Mouse (Mus musculus) G1E (cell line): Measurements from ENCODE around the gene Rps8. TPM values are rescaled to one million over a fixed set of nuclear protein-coding genes. Genes with fewer than 3 reads are reported as not detected.
A peak's percentile ranks its signal among the peaks of the same experiment; 100 is the strongest.

Source experiments
- ATAC-seq: 2 replicates; pipeline ENCODE4 v1.8.0; 2016; ENCODE audit warnings: mild to moderate bottlenecking; ENCODE audit not compliant: insufficient number of reproducible peaks, poor library complexity, low FRiP score, severe bottlenecking; ENCODE audit errors: extremely low read depth
- DNase-seq: peaks from one replicate; pipeline ENCODE4 v3.0.0; 2012; ENCODE audit warnings: low spot score
- H3K27me3 ChIP-seq: 2 replicates; pipeline ENCODE4 v1.6.1; 2012; ENCODE audit warnings: mild to moderate bottlenecking, low read length, inconsistent platforms; ENCODE audit not compliant: insufficient read depth
- H3K36me3 ChIP-seq: replicated peaks from 2 replicates; pipeline ENCODE3; 2012; ENCODE audit warnings: mild to moderate bottlenecking, inconsistent platforms
- H3K4me1 ChIP-seq: 2 replicates; pipeline ENCODE4 v1.6.1; 2012; ENCODE audit warnings: low read depth, low read length, inconsistent platforms, mixed read lengths; ENCODE audit not compliant: insufficient read depth
- H3K4me3 ChIP-seq: 2 replicates; pipeline ENCODE4 v1.5.1; 2012; ENCODE audit warnings: low read depth, mild to moderate bottlenecking, inconsistent platforms, low read length, moderate library complexity, mixed read lengths
- H3K9me3 ChIP-seq: replicated peaks from 2 replicates; pipeline ENCODE4 v1.6.1; 2012; ENCODE audit warnings: inconsistent platforms
- CTCF ChIP-seq: IDR thresholded peaks from 2 replicates; pipeline ENCODE4 v1.5.1; 2012; ENCODE audit warnings: low read depth, low read length, inconsistent platforms, mixed read lengths
- GATA1 ChIP-seq: IDR thresholded peaks from 2 replicates; pipeline ENCODE4 v1.6.1; 2012; ENCODE audit warnings: borderline replicate concordance, low read length, inconsistent platforms, mixed read lengths
- GATA2 ChIP-seq: IDR thresholded peaks from 2 replicates; pipeline ENCODE4 v1.6.1; 2012; ENCODE audit warnings: low read depth, low read length, inconsistent platforms, borderline replicate concordance
- POLR2AphosphoS5 ChIP-seq: IDR thresholded peaks from 2 replicates; pipeline ENCODE4 v1.6.1; 2012; ENCODE audit warnings: low read depth, low read length, inconsistent platforms; ENCODE audit not compliant: insufficient replicate concordance
- TAL1 ChIP-seq: conservative IDR thresholded peaks from 2 replicates; pipeline ENCODE4 v1.6.1; 2012; ENCODE audit warnings: low read depth, low read length, inconsistent platforms, mixed read lengths
- polyA plus RNA-seq: library from polyadenylated mRNA; stranded (reverse); fragments of >175 nt; gene quantifications from 2 replicates; pipeline ENCODE4 v1.2.3, GENCODE M21; 2012
- total RNA-seq, 2 experiments: library from RNA; stranded (forward) in 1 of 2; stranded (reverse) in 1 of 2; fragments of 200-1000 nt in 1 of 2; fragments of >200 nt in 1 of 2; fragmentation: Nextera tagmentation in 1 of 2; gene quantifications; 2 replicates each; pipeline ENCODE4 v1.2.3; 2014 to 2017

The Rps8 gene
- total and polyA plus RNA-seq, 3 experiments: 1,736 to 5,494 (median 2,089) TPM

GRCm38 (mm10) chr4:117126675-117127290 lies 29.3 kb downstream of the Rps8 start, which contains the start of gene Tctex1d4:
Gene Tctex1d4 (plus strand): TSS chr4:117126794.
- H3K4me1 ChIP-seq: peaks cover 63% of the 10 kb centered on the region
- H3K27me3 ChIP-seq: peaks cover under 1% of the 10 kb centered on the region; the same call in 1 of the 2 replicates
- H3K4me3 ChIP-seq: peak within 1 kb of the TSS; percentile 58; the same call in 1 of the 2 replicates

GRCm38 (mm10) chr4:117125910-117126674 lies 30.0 kb downstream of the Rps8 start:
- H3K4me3 ChIP-seq: peak overlapping the region; percentile 58; the same call in 1 of the 2 replicates
- ATAC-seq (peak; percentile 61), DNase-seq (peak; percentile 77)
- H3K27me3 ChIP-seq: no peaks in the 10 kb centered on the region
- peaks cover 50% of the 10 kb centered on the region for H3K36me3 ChIP-seq
- peaks cover 63% of the 10 kb centered on the region for H3K4me1 ChIP-seq
- TF ChIP-seq POLR2AphosphoS5: no peak
- TF ChIP-seq TAL1: no peak
- no peak for TF ChIP-seq GATA1
- no peak for TF ChIP-seq GATA2
- TF ChIP-seq CTCF: no peak
- no peaks in the 10 kb centered on the region for H3K9me3 ChIP-seq

More at GRCm38 (mm10) chr4:117126675-117127290, 29.3 kb downstream of the Rps8 start, which contains the start of gene Tctex1d4:
- no peak for ATAC-seq
- TF ChIP-seq POLR2AphosphoS5 (no peak), TAL1 (no peak), CTCF (no peak), GATA1 (no peak), GATA2 (no peak)
- peak; percentile 48 for DNase-seq
- Histone ChIP-seq H3K9me3 (no peaks in the 10 kb centered on the region), H3K36me3 (peaks cover 57% of the 10 kb centered on the region)

- peaks cover 65% of the 10 kb centered on the region for H3K4me1 ChIP-seq
- H3K36me3 ChIP-seq: peaks cover 44% of the 10 kb centered on the region
- no peaks in the 10 kb centered on the region for H3K9me3 ChIP-seq
- peak within 1 kb of the TSS; percentile 58; the same call in 1 of the 2 replicates for H3K4me3 ChIP-seq
- TF ChIP-seq TAL1: no peak
- no peak for TF ChIP-seq CTCF
- no peak for TF ChIP-seq GATA2
- no peak for TF ChIP-seq POLR2AphosphoS5
- TF ChIP-seq GATA1: no peak
- ATAC-seq (no peak), DNase-seq (peak; percentile 44)
- no peaks in the 10 kb centered on the region for H3K27me3 ChIP-seq
Measured at GRCm38 (mm10) chr4:117125348-117125909, 30.6 kb downstream of the Rps8 start, which contains the start of gene Btbd19. Gene Btbd19 (minus strand): TSS chr4:117125725.

- DNase-seq (peak; percentile 69), ATAC-seq (peak; percentile 46)
- TF ChIP-seq GATA1 (no peak), TAL1 (peak; percentile 61)
Measured at GRCm38 (mm10) chr4:117124518-117125347, 31.3 kb downstream of the Rps8 start.

GRCm38 (mm10) chr4:117124218-117124517 lies 31.9 kb downstream of the Rps8 start:
- ATAC-seq (no peak), DNase-seq (no peak)
- peaks cover 33% of the 10 kb centered on the region for H3K36me3 ChIP-seq
- TF ChIP-seq GATA2: no peak
- TF ChIP-seq CTCF: no peak
- TF ChIP-seq POLR2AphosphoS5: no peak
- TF ChIP-seq TAL1: no peak
- no peak for TF ChIP-seq GATA1
- peaks cover 74% of the 10 kb centered on the region for H3K4me1 ChIP-seq
- no peaks in the 10 kb centered on the region for H3K27me3 ChIP-seq
- H3K4me3 ChIP-seq: peak overlapping the region; percentile 58; the same call in 1 of the 2 replicates
- no peaks in the 10 kb centered on the region for H3K9me3 ChIP-seq

More at GRCm38 (mm10) chr4:117124518-117125347, 31.3 kb downstream of the Rps8 start:
- Histone ChIP-seq H3K36me3 (peaks cover 37% of the 10 kb centered on the region), H3K9me3 (no peaks in the 10 kb centered on the region), H3K4me1 (peaks cover 71% of the 10 kb centered on the region), H3K4me3 (peak overlapping the region; percentile 58; the same call in 1 of the 2 replicates), H3K27me3 (no peaks in the 10 kb centered on the region)
